Mouse (Mus musculus) macrophage (primary cell): Measurements from ENCODE around the gene Nkx2-1. TPM values are rescaled to one million over a fixed set of nuclear protein-coding genes. Genes with fewer than 3 reads are reported as not detected.
"Not testable (repeated sequence)": the region's sequence is repeated elsewhere in the genome, so short reads cannot be mapped to it uniquely, and the experiment has no call there.

Source experiments
- H3K27ac ChIP-seq: fragments of 350-480 bp; formaldehyde crosslinking; 2 replicates; pipeline ENCODE4 v1.9.0; 2021
- H3K36me3 ChIP-seq: fragments of 350-480 bp; formaldehyde crosslinking; 2 replicates; pipeline ENCODE4 v1.9.0; 2021; ENCODE audit errors: inconsistent target
- H3K4me3 ChIP-seq: fragments of 350-480 bp; formaldehyde crosslinking; 2 replicates; pipeline ENCODE4 v1.9.0; 2021; ENCODE audit errors: inconsistent target
- H3K79me2 ChIP-seq: fragments of 350-480 bp; formaldehyde crosslinking; 2 replicates; pipeline ENCODE4 v1.9.0; 2021; ENCODE audit errors: inconsistent target
- WGBS: methylation state at CpG from one replicate; pipeline ENCODE4 v1.1.7; 2026; ENCODE audit warnings: inconsistent platforms; ENCODE audit not compliant: missing documents; 5-methylcytosine and 5-hydroxymethylcytosine counted together
- polyA plus RNA-seq: library from polyadenylated mRNA; stranded (reverse); fragments of 250-400 nt; gene quantifications from 3 replicates; pipeline ENCODE4 v1.2.4, GENCODE M21; 2018; ENCODE audit warnings: inconsistent platforms

Nkx2-1 gene
- polyA plus RNA-seq, 1 experiment from 2014 or later, result not detected

- no peaks in the 10 kb centered on the region for H3K79me2 ChIP-seq
- no peak overlapping the region for H3K4me3 ChIP-seq
- no peaks in the 10 kb centered on the region for H3K36me3 ChIP-seq
- 13% methylated on average over 3 of the region's 3 CpGs for WGBS
- H3K27ac ChIP-seq, result no peak overlapping the region
These were observed 6.8 kb downstream of the Nkx2-1 start for GRCm38 (mm10) chr12:56529931-56530330.

- Histone ChIP-seq H3K36me3 (no peaks in the 10 kb centered on the region), H3K27ac (no peak overlapping the region), H3K79me2 (no peaks in the 10 kb centered on the region), H3K4me3 (no peak overlapping the region)
- WGBS, result 5% methylated on average over 36 of the region's 36 CpGs
These were observed 7.6 kb downstream of the Nkx2-1 start for GRCm38 (mm10) chr12:56528881-56529681.

DNA sequence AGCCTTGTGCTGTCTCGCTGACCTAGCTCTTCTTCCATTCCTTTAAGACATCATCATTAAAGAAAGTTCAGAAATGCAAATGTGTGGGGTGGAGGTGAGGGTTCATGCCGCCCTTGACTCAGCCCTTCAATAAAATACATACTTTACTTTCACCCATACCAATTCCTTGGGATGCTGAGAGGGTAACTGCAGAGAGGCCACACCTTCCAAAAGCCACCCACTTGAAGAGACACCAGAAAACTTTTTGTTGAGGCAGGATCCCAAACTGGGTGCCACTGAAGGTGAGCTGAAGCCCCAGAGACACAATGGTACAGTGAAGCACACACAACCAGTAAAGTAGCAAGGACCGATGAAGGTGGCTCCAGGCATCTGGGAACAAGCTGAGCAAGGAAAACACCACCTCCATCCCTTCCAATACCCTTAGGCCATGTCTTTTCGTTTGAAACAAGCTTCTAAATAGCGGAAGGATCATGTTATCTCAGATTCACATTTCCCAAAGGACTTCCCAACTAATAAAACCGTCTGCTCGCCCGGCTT is 8.6 kb downstream of the Nkx2-1 start:
- H3K4me3 ChIP-seq, result no peak overlapping the region
- 6% methylated on average over 8 of the region's 8 CpGs for WGBS
- H3K36me3 ChIP-seq, result no peaks in the 10 kb centered on the region
- no peaks in the 10 kb centered on the region for H3K79me2 ChIP-seq
- H3K27ac ChIP-seq, result no peak overlapping the region

DNA sequence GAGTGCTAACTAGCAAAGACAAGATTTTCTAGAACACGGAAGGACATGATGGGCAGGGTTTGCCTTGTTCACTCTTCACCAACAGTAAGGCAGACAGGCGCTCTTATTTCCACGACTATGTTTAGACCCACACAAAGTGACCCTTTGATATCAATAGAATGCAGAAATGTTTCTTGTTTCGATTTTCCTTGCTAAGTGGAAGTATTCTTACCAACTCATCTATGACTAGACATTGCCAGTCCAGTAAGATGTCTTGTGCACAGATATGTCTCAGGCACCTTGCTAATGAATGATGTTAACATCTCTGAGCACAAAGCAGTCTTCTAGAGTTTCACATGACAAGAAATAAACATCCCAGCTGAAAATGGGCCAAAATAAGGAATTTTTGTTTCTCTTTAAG is 9.6 kb downstream of the Nkx2-1 start:
- Histone ChIP-seq H3K4me3 (no peak overlapping the region), H3K27ac (no peak overlapping the region), H3K36me3 (no peaks in the 10 kb centered on the region), H3K79me2 (no peaks in the 10 kb centered on the region)
- 24% methylated on average over 4 of the region's 4 CpGs for WGBS

DNA sequence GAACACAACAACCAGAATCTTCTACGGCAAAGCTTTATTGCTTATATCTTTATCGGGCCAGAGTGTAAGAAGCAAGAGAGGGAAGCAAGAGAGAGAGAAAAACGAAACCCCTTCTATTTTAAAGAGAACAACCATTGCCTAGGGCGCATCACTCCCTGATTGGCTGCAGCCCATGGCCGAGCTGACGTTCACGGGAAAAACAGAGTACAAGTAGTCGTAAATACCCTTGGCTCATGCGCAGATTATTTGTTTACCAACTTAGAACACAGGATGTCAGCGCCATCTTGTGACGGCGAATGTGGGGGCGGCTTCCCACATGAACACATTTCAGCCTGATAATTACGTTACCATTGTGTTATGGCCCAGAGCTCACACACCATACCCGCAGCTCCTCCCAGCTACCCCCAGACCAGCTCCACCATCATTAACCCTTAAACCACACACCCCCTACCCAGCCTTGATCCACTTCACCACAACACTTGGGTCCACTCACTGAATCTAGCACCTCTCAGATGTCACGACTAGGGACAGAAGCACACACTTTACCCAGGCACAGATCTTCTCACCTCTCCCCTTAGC is 11.4 kb downstream of the Nkx2-1 start:
- H3K79me2 ChIP-seq, H3K36me3 ChIP-seq, H3K27ac ChIP-seq, H3K4me3 ChIP-seq: not testable (repeated sequence)
- WGBS, result 5% methylated on average over 7 of the region's 16 CpGs

DNA sequence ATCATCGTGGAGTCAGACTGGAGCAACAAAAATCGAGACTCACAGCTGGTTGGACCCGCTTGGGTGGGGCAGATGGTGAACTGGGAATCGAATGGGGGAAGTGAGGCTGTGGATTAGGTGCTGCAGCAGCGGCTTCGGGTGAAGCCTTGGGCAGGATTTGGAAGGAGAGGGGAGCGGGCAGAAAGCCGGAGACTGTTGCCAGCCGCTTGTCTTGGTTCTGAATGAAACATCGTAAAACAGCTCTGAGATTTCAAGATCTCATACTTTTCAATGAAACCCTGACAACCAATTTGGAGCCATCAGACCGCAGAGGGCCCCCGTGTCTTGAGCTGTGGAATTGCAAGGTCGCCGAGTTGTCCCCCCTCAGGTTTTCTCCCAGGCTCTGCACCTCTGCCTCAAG is 12.5 kb downstream of the Nkx2-1 start:
- H3K27ac ChIP-seq, result no peak overlapping the region
- WGBS, result 19% methylated on average over 14 of the region's 14 CpGs
- H3K4me3 ChIP-seq, result no peak overlapping the region
- no peaks in the 10 kb centered on the region for H3K36me3 ChIP-seq
- H3K79me2 ChIP-seq, result no peaks in the 10 kb centered on the region

DNA sequence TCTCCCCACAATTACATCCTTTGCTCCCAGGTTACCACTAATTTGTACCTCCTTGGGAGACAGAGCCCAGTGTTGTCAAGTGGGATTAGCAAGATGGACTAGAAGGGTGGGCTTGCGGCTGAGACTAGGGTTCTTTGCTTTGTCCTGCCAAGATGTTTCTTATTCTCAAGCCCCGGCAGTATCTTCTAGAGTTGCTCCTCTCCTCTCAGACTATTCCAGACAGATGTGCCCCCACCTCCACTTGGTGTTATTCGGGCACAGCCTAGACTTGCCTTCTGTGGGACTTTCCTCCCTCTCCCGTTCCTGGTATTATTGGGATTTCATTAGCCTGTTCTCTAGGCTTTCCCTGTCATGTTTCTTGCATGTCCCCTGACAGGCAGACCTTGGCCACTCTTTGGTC is 14.5 kb downstream of the Nkx2-1 start:
- WGBS, result 45% methylated on average over 4 of the region's 4 CpGs
- Histone ChIP-seq H3K27ac (no peak overlapping the region), H3K79me2 (no peaks in the 10 kb centered on the region), H3K36me3 (no peaks in the 10 kb centered on the region), H3K4me3 (no peak overlapping the region)

GRCm38 (mm10) chr12:56521106-56521840 is 15.4 kb downstream of the Nkx2-1 start:
- Histone ChIP-seq H3K79me2 (no peaks in the 10 kb centered on the region), H3K4me3 (no peak overlapping the region), H3K27ac (no peak overlapping the region), H3K36me3 (no peaks in the 10 kb centered on the region)
- WGBS, result 6% methylated on average over 33 of the region's 33 CpGs

DNA sequence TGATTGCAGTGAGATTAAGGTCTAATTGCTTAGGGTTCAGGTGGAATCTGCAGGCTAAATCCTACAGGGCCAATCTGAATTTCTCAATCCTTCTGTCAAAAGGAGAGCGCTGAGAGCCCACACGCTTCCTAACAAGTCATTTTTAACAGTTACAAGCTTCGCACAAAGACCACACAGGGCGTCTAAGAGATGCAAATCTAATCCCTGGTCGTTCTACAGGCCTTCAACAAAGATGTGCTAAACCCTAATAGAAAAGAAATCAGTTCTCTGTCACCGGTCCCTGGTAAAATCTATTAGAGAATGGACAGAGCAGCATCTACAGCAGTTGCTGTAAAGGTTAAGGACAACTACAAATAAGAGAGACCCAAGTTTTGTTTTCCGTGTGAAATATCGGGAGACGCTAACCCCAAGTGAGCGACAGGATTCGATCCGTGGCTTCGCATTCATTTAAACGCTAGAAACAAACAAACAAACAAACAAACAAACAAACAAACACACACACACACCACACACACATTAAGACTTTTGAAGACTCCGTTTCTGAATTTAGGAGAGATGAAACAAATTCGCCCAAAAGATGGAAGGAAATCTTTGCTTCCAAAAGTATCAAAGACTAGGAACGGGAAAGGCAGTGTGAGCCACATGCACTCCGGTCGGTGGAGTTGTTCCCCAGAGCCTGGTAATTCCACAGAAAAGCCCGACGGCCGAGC is 16.2 kb downstream of the Nkx2-1 start:
- Histone ChIP-seq H3K27ac (no peak overlapping the region), H3K4me3 (no peak overlapping the region), H3K79me2 (no peaks in the 10 kb centered on the region), H3K36me3 (no peaks in the 10 kb centered on the region)
- WGBS, result 5% methylated on average over 22 of the region's 22 CpGs

GRCm38 (mm10) chr12:56519738-56520191 is 16.9 kb downstream of the Nkx2-1 start:
- 6% methylated on average over 29 of the region's 30 CpGs for WGBS
- Histone ChIP-seq H3K27ac (no peak overlapping the region), H3K4me3 (no peak overlapping the region), H3K36me3 (no peaks in the 10 kb centered on the region), H3K79me2 (no peaks in the 10 kb centered on the region)

DNA sequence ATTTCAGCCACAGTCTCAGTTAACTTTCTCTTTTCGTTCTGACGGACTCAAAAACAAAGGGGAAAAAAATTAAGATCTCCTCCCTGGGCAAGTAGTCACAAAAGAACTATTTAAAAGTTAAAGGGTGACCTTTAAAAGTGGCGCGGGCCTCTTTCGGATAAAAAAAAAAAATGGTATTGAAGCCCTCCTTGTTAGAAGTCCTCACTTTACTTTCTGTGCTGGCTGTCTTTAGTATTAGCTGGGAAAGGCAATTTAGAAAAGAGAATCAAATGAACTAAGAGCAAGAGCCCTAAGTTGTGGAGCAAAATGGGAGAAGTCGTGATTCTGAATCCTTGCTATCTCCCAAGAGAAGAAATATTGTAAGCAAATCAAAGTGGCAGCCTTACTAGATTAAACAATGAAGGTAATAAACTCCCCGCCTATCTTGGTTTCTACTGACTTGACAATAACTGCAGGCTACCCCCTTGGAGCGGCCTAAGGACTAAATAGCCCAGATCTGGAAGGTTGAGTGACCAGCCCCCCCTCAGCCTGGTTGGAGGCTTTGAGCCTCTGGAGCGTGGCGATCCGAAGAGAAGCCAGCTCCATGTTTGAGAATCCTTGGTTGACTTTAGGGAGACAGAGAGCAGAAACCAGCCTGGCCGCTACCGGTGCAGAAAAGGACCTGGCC is 17.5 kb downstream of the Nkx2-1 start:
- H3K36me3 ChIP-seq, result no peaks in the 10 kb centered on the region
- no peak overlapping the region for H3K4me3 ChIP-seq
- H3K27ac ChIP-seq, result no peak overlapping the region
- 20% methylated on average over 13 of the region's 13 CpGs for WGBS
- H3K79me2 ChIP-seq, result no peaks in the 10 kb centered on the region

GRCm38 (mm10) chr12:56518221-56518620 is 18.5 kb downstream of the Nkx2-1 start:
- no peak overlapping the region for H3K27ac ChIP-seq
- no peak overlapping the region for H3K4me3 ChIP-seq
- 75% methylated on average over 5 of the region's 5 CpGs for WGBS
- no peaks in the 10 kb centered on the region for H3K79me2 ChIP-seq
- H3K36me3 ChIP-seq, result no peaks in the 10 kb centered on the region

DNA sequence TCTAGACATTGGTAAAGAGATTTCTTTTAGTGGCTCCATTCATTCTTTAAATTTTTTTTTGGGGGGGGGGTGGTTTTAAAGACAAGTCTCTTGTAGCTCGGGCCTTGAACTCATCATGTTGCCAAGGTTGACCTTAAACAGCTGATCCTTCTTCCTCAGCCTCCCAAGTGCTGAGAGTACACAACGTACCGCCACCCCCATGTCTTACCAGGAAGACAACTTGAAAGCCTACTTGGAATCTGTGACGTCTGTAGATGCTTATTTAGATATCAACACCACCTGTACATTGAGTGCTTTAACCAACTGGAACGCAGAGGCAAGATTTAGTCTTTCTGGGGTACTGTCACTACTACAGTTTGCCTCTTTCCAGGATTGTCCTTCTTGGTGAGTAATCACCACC is 21.9 kb downstream of the Nkx2-1 start:
- WGBS, result 98% methylated on average over 5 of the region's 5 CpGs
- Histone ChIP-seq H3K4me3 (no peak overlapping the region), H3K79me2 (no peaks in the 10 kb centered on the region), H3K36me3 (no peaks in the 10 kb centered on the region), H3K27ac (no peak overlapping the region)

DNA sequence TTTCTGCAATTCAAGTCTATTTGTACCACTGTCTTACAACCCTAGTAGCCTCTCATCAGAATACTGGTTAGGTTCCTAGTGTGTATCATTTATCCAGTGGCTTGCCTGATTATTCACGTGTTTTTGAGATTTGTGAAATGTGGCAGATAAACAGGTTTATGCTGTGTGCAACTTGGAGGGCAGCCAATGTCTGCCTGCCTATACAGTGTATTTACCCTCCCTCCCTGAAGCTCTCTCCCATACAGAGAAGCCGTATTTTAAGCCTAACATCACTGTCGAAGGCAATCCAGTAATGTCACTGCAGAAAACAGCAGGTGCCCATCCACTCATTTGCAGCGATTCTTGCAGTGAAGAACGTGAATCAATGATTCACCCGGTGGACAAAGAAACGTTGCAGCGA is 28.3 kb downstream of the Nkx2-1 start:
- 68% methylated on average over 8 of the region's 8 CpGs for WGBS

More for the DNA sequence above, 28.3 kb downstream of the Nkx2-1 start:
- Histone ChIP-seq H3K79me2 (no peaks in the 10 kb centered on the region), H3K36me3 (no peaks in the 10 kb centered on the region), H3K4me3 (no peak overlapping the region), H3K27ac (no peak overlapping the region)
